Mouse (Mus musculus) retina, postnatal 7 days (tissue): ENCODE results near the gene Btbd35f28.
"Not testable (repeated sequence)": the region's sequence is repeated elsewhere in the genome, so short reads cannot be mapped to it uniquely, and the experiment has no call there.

Experiments used
- DNase-seq: peaks from one replicate; pipeline ENCODE4 v3.0.0-alpha.2; 2012; ENCODE audit warnings: low read depth, low spot score

Btbd35f28 gene

DNA sequence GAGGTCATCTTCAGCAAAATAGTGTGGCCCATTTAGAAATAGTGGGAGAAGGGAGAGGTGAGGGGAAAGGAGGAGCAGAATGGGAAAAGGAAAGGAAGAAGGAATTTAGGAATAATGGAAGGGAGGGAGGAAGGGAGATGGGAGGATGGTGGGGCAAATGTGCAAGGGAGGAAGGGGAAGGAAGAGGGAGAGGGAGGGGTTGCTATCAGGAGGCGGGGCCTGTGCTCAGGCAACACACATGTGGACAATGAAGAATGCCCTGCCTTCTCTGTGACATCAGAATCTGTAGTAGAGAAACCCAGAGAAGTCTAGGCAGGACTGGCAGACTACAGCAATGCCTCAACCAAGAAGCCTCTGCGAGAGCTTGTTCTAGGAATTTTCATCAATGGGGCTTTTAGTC, at the start of gene Btbd35f28:
Gene Btbd35f28 (plus strand): TSS at position 301 of the 400 bp plus-strand sequence.
- not testable (repeated sequence) for DNase-seq
